Mouse (Mus musculus) CH12.LX (cell line): ENCODE data around the gene Srebf2. TPM values are rescaled to one million over a fixed set of nuclear protein-coding genes. Genes with fewer than 3 reads are reported as not detected.
A peak's percentile ranks its signal among the peaks of the same experiment; 100 is the strongest.

Experiments
- DNase-seq: peaks from one replicate; pipeline ENCODE4 v3.0.0-alpha.2; 2013; ENCODE audit errors: extremely low read depth
- H3K27ac ChIP-seq: 2 replicates; pipeline ENCODE4 v1.5.1; 2012; ENCODE audit warnings: low read depth, mild to moderate bottlenecking, control low read depth, moderate library complexity; ENCODE audit not compliant: insufficient read depth
- H3K27me3 ChIP-seq: replicated peaks from 2 replicates; pipeline ENCODE3; 2012; ENCODE audit warnings: inconsistent platforms
- H3K36me3 ChIP-seq, 2 experiments: replicated peaks in 1 of 2; 2 replicates each; pipeline versions ENCODE3 to v1.6.1; 2012; ENCODE audit warnings: inconsistent platforms in 1 of 2, low read length in 1 of 2, mild to moderate bottlenecking in 1 of 2, mixed read lengths in 1 of 2, moderate library complexity in 1 of 2; ENCODE audit not compliant: control insufficient read depth in 1 of 2, insufficient read depth in 1 of 2
- H3K4me1 ChIP-seq, 2 experiments: 2 replicates each; pipeline ENCODE4 v1.6.1; 2012; ENCODE audit warnings: inconsistent platforms in 1 of 2, moderate library complexity in 1 of 2; ENCODE audit not compliant: insufficient read depth in 2 of 2, control insufficient read depth in 1 of 2
- H3K4me2 ChIP-seq: 2 replicates; pipeline ENCODE4 v1.6.1; 2012; ENCODE audit warnings: low read depth, mild to moderate bottlenecking, control low read depth; ENCODE audit not compliant: poor library complexity, insufficient read depth, severe bottlenecking
- H3K4me3 ChIP-seq, 3 experiments: fragments of 150-350 bp in 1 of 3; sonication (generic) in 1 of 3; replicated peaks in 1 of 3; 2 replicates each; pipeline versions ENCODE3 to v1.5.1; 2011 to 2012; ENCODE audit warnings: low read depth in 2 of 3, low read length in 2 of 3, mild to moderate bottlenecking in 2 of 3, moderate library complexity in 2 of 3, control low read depth in 1 of 3, improper control_type of control experiment in 1 of 3, inconsistent platforms in 1 of 3, mixed read lengths in 1 of 3; ENCODE audit not compliant: poor library complexity in 1 of 3
- H3K79me2 ChIP-seq: replicated peaks from 2 replicates; pipeline ENCODE4 v1.6.1; 2012; ENCODE audit warnings: mild to moderate bottlenecking, moderate library complexity; ENCODE audit not compliant: control insufficient read depth, poor library complexity, insufficient read depth, severe bottlenecking; ENCODE audit errors: extremely low read depth
- H3K9ac ChIP-seq: 2 replicates; pipeline ENCODE4 v1.6.1; 2012; ENCODE audit warnings: low read depth, mild to moderate bottlenecking, control low read depth, moderate library complexity; ENCODE audit not compliant: insufficient read depth
- H3K9me3 ChIP-seq: replicated peaks from 2 replicates; pipeline ENCODE3; 2012; ENCODE audit warnings: low read length, inconsistent platforms, mixed read lengths
- CHD2 ChIP-seq: IDR thresholded peaks from 2 replicates; pipeline ENCODE4 v1.6.1; 2011; ENCODE audit warnings: low read length, improper control_type of control experiment
- MAFK ChIP-seq: IDR thresholded peaks from 2 replicates; pipeline ENCODE4 v1.6.1; 2011; ENCODE audit warnings: low read length, improper control_type of control experiment; ENCODE audit not compliant: insufficient replicate concordance
- MEF2A ChIP-seq: IDR thresholded peaks from 2 replicates; pipeline ENCODE4 v1.6.1; 2014; ENCODE audit warnings: low read depth, mild to moderate bottlenecking, inconsistent platforms, low read length, improper control_type of control experiment, borderline replicate concordance
- NELFE ChIP-seq: IDR thresholded peaks from 2 replicates; pipeline ENCODE4 v1.6.1; 2011; ENCODE audit warnings: low read depth, low read length, improper control_type of control experiment
- NRF1 ChIP-seq: IDR thresholded peaks from 2 replicates; pipeline ENCODE4 v1.6.1; 2014; ENCODE audit warnings: low read depth, mild to moderate bottlenecking, inconsistent platforms, low read length, improper control_type of control experiment, moderate library complexity
- POLR2A ChIP-seq: IDR thresholded peaks from 2 replicates; pipeline ENCODE4 v1.6.1; 2011; ENCODE audit warnings: low read depth, mild to moderate bottlenecking, improper control_type of control experiment, low read length
- POLR2AphosphoS2 ChIP-seq: IDR thresholded peaks from 2 replicates; pipeline ENCODE4 v1.6.1; 2011; ENCODE audit warnings: low read depth, low read length, improper control_type of control experiment
- SIN3A ChIP-seq: IDR thresholded peaks from 2 replicates; pipeline ENCODE4 v1.6.1; 2012; ENCODE audit warnings: low read length, improper control_type of control experiment, inconsistent platforms
- SMC3 ChIP-seq: IDR thresholded peaks from 2 replicates; pipeline ENCODE4 v1.6.1; 2011; ENCODE audit warnings: low read depth, low read length, improper control_type of control experiment
- ZC3H11A ChIP-seq: IDR thresholded peaks from 2 replicates; pipeline ENCODE4 v1.6.1; 2012; ENCODE audit warnings: low read depth, mild to moderate bottlenecking, inconsistent platforms, low read length, improper control_type of control experiment
- ZMIZ1 ChIP-seq: IDR thresholded peaks from 2 replicates; pipeline ENCODE4 v1.6.1; 2012; ENCODE audit warnings: low read depth, mild to moderate bottlenecking, inconsistent platforms, low read length, improper control_type of control experiment
- ZNF384 ChIP-seq: IDR thresholded peaks from 2 replicates; pipeline ENCODE4 v1.6.1; 2012; ENCODE audit warnings: low read depth, low read length, improper control_type of control experiment, inconsistent platforms
- dilution Hi-C: fragments of 300-500 bp; cut with MboI; formaldehyde crosslinking; loops from 2 replicates; pipeline ENCODE4 v1.14.3; 2020; ENCODE audit warnings: low sequenced_read_pairs; ENCODE audit not compliant: extremely low pct_unique_long_range_greater_than_20kb, extremely low pct_ligation_motif_present
- in situ Hi-C: fragments of 300-500 bp; cut with MboI; formaldehyde crosslinking; loops from 3 replicates; pipeline ENCODE4 v1.14.3; 2019; ENCODE audit warnings: low sequenced_read_pairs, low pct_ligation_motif_present, low pct_unique_long_range_greater_than_20kb, mixed read lengths
- polyA plus RNA-seq: library from polyadenylated mRNA; unstranded; fragments of >175 nt; gene quantifications from 2 replicates; pipeline ENCODE4 v1.2.1, GENCODE M21; 2012; ENCODE audit warnings: low read depth; ENCODE audit not compliant: insufficient read length
- total RNA-seq, 2 experiments: library from RNA; depleted of rRNA; stranded (reverse); fragments of 300-350 nt in 1 of 2; fragments of >200 nt in 1 of 2; gene quantifications; 2 replicates each; pipeline ENCODE4 v1.2.3; 2012 to 2014

Gene Srebf2
- total and polyA plus RNA-seq, 3 experiments = 94.3 to 253 (median 159) TPM

DNA sequence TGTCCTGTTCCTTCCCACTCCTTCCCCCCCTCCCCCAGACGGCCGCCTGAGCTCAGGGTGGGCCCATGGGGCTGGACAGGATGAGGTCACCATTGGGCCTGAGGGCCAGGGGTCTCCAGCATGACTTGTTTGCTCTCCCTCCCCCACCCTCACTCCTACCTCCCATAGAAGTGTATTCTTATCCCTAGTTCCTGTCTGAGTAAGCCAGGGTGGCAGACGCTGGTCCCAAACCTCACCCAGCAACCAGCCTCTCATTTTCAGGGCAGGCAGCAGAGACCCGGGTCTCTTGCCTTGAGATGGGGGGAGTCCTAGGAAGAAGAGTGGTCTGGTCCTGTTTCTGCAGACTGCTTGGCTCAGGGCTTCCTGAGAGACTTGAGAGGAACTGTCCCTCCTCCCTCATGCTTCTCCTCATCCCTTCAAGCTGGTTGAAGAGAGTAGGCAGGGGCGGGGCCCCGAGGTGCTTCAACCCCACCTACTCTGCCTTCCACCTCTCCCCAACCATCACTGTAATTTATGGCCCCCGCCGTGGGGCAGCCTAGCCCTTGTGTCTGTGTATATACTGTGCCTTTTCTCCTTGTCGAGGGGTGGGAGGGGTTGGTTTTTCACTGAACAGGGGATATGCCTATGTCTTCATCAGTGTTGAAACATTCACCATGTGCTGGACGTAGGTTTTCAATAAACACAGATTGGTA, 57.8 kb downstream of the Srebf2 start:
- Histone ChIP-seq H3K79me2 (peaks cover 21% of the 10 kb centered on the region), H3K9me3 (peaks cover 9% of the 10 kb centered on the region), H3K27ac (peak overlapping the region; percentile 45), H3K36me3 (peaks cover 79 to 97% of the 10 kb centered on the region in 2 experiments), H3K4me3 (no peak overlapping the region), H3K27me3 (no peaks in the 10 kb centered on the region), H3K4me2 (no peak overlapping the region), H3K9ac (no peak overlapping the region), H3K4me1 (peaks cover 12 to 48% of the 10 kb centered on the region in 2 experiments; a peak in 3 of 4 replicates)
- DNase-seq = no peak
- no peak for TF ChIP-seq ZNF384
- TF ChIP-seq POLR2AphosphoS2 = peak; percentile 11
- peak; percentile 43; the same call in 1 of the 2 replicates for TF ChIP-seq CHD2
- no peak for TF ChIP-seq MEF2A
- TF ChIP-seq ZMIZ1 = 0 out of 2 replicates have a peak, but pooled peaks have one; percentile 13
- TF ChIP-seq ZC3H11A = no peak
- no peak for TF ChIP-seq NRF1
- no peak for TF ChIP-seq MAFK
- in situ Hi-C loops (no loop called here), dilution Hi-C loops (no loop called here)

DNA sequence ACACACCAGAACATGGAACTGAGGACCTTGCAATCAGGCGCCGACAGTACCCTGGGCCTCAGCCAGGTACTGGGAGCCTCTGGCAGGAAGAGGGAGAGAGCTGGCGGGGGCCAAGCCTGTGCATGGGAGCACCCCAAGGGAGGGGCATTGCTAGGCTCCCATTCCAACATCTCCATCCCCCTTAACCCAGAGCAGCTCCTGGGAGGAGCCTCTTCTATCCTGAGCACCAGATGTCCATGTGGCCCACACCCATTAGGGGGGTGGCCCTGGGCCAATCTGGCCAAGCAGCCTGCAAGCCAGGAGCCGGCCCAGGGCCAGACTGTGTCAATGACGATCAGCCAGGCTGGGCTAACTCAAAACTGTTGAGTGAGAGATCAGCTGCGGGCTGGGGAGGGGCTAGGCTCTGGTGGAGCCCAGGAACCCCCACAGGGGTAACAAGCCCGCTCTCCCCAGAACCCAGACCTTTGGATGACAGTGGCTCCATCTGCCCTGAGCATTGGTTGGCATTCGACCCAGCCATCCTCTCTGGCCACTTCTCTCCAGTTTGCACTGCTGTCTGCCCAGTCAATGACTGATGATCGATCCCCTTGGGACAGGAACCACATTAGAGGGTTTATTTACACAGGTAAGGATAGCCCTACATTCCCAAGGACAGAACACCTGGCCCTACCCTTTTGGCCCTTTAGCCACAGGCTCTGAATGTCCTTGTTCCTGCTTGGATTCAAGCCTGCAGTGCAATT, 59.6 kb downstream of the Srebf2 start:
- Histone ChIP-seq H3K4me3 (no peak overlapping the region), H3K4me1 (peaks cover 12 to 54% of the 10 kb centered on the region in 2 experiments; a peak in 3 of 4 replicates), H3K36me3 (peaks cover 64 to 87% of the 10 kb centered on the region in 2 experiments)
- dilution Hi-C loops (no loop called here), in situ Hi-C loops (no loop called here)
- TF ChIP-seq SIN3A (no peak), SMC3 (peak; percentile 2; the same call in 1 of the 2 replicates), NELFE (no peak), POLR2A (peak; percentile 29; the same call in 1 of the 2 replicates), ZNF384 (no peak), POLR2AphosphoS2 (peak; percentile 25; the same call in 1 of the 2 replicates)
- TF ChIP-seq, all 38 proteins: peak for 3
- Histone ChIP-seq H3K79me2 (peaks cover 38% of the 10 kb centered on the region), H3K27me3 (no peaks in the 10 kb centered on the region), H3K27ac (peak overlapping the region; percentile 25; the same call in 1 of the 2 replicates), H3K9me3 (peaks cover 9% of the 10 kb centered on the region), H3K9ac (no peak overlapping the region), H3K4me2 (no peak overlapping the region)
- DNase-seq = no peak
